Mouse (Mus musculus): ENCODE data around the gene Slc25a35. TPM values are rescaled to one million over a fixed set of nuclear protein-coding genes. Genes with fewer than 3 reads are reported as not detected.

Slc25a35 gene
- polyA plus RNA-seq (2014; fragmentation: Illumina TruSeq; extraction: RNeasy Lipid Tissue Mini Kit (QIAGEN cat#74804); ENCODE audit: low read depth, low replicate concordance) = 53.1 TPM

GRCm38 (mm10) chr11:68967337-68968282 is at the start of gene Slc25a35:
Gene Slc25a35, plus strand, starts transcription at chr11:68968131.

GRCm38 (mm10) chr11:68926981-68927380 is 41.0 kb upstream of the Slc25a35 start, which contains the start of gene Odf4:
Gene Odf4, minus strand, starts transcription at chr11:68927081.

GRCm38 (mm10) chr11:68957308-68957707 is 10.6 kb upstream of the Slc25a35 start, which contains the start of gene Arhgef15:
Gene Arhgef15, minus strand, starts transcription at chr11:68957480.

GRCm38 (mm10) chr11:68975085-68975484 is 7.2 kb downstream of the Slc25a35 start, which contains the start of gene Rangrf:
Gene Rangrf, minus strand, starts transcription at chr11:68975185.

GRCm38 (mm10) chr11:69008182-69009121 is 40.5 kb downstream of the Slc25a35 start, which contains the start of gene Pfas:
Gene Pfas, minus strand, starts transcription at chr11:69008460.

GRCm38 (mm10) chr11:69015644-69016441 is 47.9 kb downstream of the Slc25a35 start, which contains the start of gene Ctc1:
Gene Ctc1, plus strand, starts transcription at chr11:69015911.

Other genes with a start within 250 kb of the Slc25a35 start
- gene Ndel1, start 96.3 kb upstream of the Slc25a35 start, polyA plus RNA-seq (2014; fragmentation: Illumina TruSeq; extraction: RNeasy Lipid Tissue Mini Kit (QIAGEN cat#74804); ENCODE audit: low read depth, low replicate concordance) = 192 TPM
- gene Rnf222, start 79.6 kb upstream of the Slc25a35 start, polyA plus RNA-seq (2014; fragmentation: Illumina TruSeq; extraction: RNeasy Lipid Tissue Mini Kit (QIAGEN cat#74804); ENCODE audit: low read depth, low replicate concordance) = not detected
- gene Rpl26, start 66.5 kb upstream of the Slc25a35 start, polyA plus RNA-seq (2014; fragmentation: Illumina TruSeq; extraction: RNeasy Lipid Tissue Mini Kit (QIAGEN cat#74804); ENCODE audit: low read depth, low replicate concordance) = 169 TPM
- gene Odf4, start 41.0 kb upstream of the Slc25a35 start, polyA plus RNA-seq (2014; fragmentation: Illumina TruSeq; extraction: RNeasy Lipid Tissue Mini Kit (QIAGEN cat#74804); ENCODE audit: low read depth, low replicate concordance) = not detected
- 1.7 TPM for gene Arhgef15, start 10.7 kb upstream of the Slc25a35 start, polyA plus RNA-seq (2014; fragmentation: Illumina TruSeq; extraction: RNeasy Lipid Tissue Mini Kit (QIAGEN cat#74804); ENCODE audit: low read depth, low replicate concordance)
- 7.5 TPM for gene Rangrf, start 7.1 kb downstream of the Slc25a35 start, polyA plus RNA-seq (2014; fragmentation: Illumina TruSeq; extraction: RNeasy Lipid Tissue Mini Kit (QIAGEN cat#74804); ENCODE audit: low read depth, low replicate concordance)
- 8.8 TPM for gene Pfas, start 40.3 kb downstream of the Slc25a35 start, polyA plus RNA-seq (2014; fragmentation: Illumina TruSeq; extraction: RNeasy Lipid Tissue Mini Kit (QIAGEN cat#74804); ENCODE audit: low read depth, low replicate concordance)
- 3.0 TPM for gene Ctc1, start 47.8 kb downstream of the Slc25a35 start, polyA plus RNA-seq (2014; fragmentation: Illumina TruSeq; extraction: RNeasy Lipid Tissue Mini Kit (QIAGEN cat#74804); ENCODE audit: low read depth, low replicate concordance)
- 3.5 TPM for gene Aurkb, start 77.5 kb downstream of the Slc25a35 start, polyA plus RNA-seq (2014; fragmentation: Illumina TruSeq; extraction: RNeasy Lipid Tissue Mini Kit (QIAGEN cat#74804); ENCODE audit: low read depth, low replicate concordance)
- gene Borcs6, start 91.6 kb downstream of the Slc25a35 start, polyA plus RNA-seq (2014; fragmentation: Illumina TruSeq; extraction: RNeasy Lipid Tissue Mini Kit (QIAGEN cat#74804); ENCODE audit: low read depth, low replicate concordance) = 3.4 TPM
- 1.9 TPM for gene Tmem107, start 102.7 kb downstream of the Slc25a35 start, polyA plus RNA-seq (2014; fragmentation: Illumina TruSeq; extraction: RNeasy Lipid Tissue Mini Kit (QIAGEN cat#74804); ENCODE audit: low read depth, low replicate concordance)
- 109 TPM for gene Vamp2, start 120.4 kb downstream of the Slc25a35 start, polyA plus RNA-seq (2014; fragmentation: Illumina TruSeq; extraction: RNeasy Lipid Tissue Mini Kit (QIAGEN cat#74804); ENCODE audit: low read depth, low replicate concordance)
- gene Per1, start 127.1 kb downstream of the Slc25a35 start, polyA plus RNA-seq (2014; fragmentation: Illumina TruSeq; extraction: RNeasy Lipid Tissue Mini Kit (QIAGEN cat#74804); ENCODE audit: low read depth, low replicate concordance) = 0.32 TPM
- gene Hes7, start 152.3 kb downstream of the Slc25a35 start, polyA plus RNA-seq (2014; fragmentation: Illumina TruSeq; extraction: RNeasy Lipid Tissue Mini Kit (QIAGEN cat#74804); ENCODE audit: low read depth, low replicate concordance) = not detected
- not detected for gene 9130213A22Rik, start 154.5 kb downstream of the Slc25a35 start, polyA plus RNA-seq (2014; fragmentation: Illumina TruSeq; extraction: RNeasy Lipid Tissue Mini Kit (QIAGEN cat#74804); ENCODE audit: low read depth, low replicate concordance)
- 0.22 TPM for gene Aloxe3, start 157.8 kb downstream of the Slc25a35 start, polyA plus RNA-seq (2014; fragmentation: Illumina TruSeq; extraction: RNeasy Lipid Tissue Mini Kit (QIAGEN cat#74804); ENCODE audit: low read depth, low replicate concordance)
- not detected for gene Alox12b, start 188.9 kb downstream of the Slc25a35 start, polyA plus RNA-seq (2014; fragmentation: Illumina TruSeq; extraction: RNeasy Lipid Tissue Mini Kit (QIAGEN cat#74804); ENCODE audit: low read depth, low replicate concordance)
- gene Alox8, start 229.7 kb downstream of the Slc25a35 start, polyA plus RNA-seq (2014; fragmentation: Illumina TruSeq; extraction: RNeasy Lipid Tissue Mini Kit (QIAGEN cat#74804); ENCODE audit: low read depth, low replicate concordance) = not detected

Data from sigmoid colon, adult 10 weeks (tissue).